Mouse (Mus musculus) thymus, postnatal 10 days (tissue): ENCODE measurements around the gene 4930578G10Rik.
"Not testable (repeated sequence)": the region's sequence is repeated elsewhere in the genome, so short reads cannot be mapped to it uniquely, and the experiment has no call there.

Experiments used
- DNase-seq, 2 experiments: peaks; one replicate each; pipeline ENCODE4 v3.0.0; 2021; ENCODE audit warnings: low spot score in 2 of 2

4930578G10Rik gene

GRCm38 (mm10) chr4:42735245-42735644 is at the start of gene 4930578G10Rik:
TSS of gene 4930578G10Rik (plus strand) at chr4:42735545.
- DNase-seq, result not testable (repeated sequence)

DNA sequence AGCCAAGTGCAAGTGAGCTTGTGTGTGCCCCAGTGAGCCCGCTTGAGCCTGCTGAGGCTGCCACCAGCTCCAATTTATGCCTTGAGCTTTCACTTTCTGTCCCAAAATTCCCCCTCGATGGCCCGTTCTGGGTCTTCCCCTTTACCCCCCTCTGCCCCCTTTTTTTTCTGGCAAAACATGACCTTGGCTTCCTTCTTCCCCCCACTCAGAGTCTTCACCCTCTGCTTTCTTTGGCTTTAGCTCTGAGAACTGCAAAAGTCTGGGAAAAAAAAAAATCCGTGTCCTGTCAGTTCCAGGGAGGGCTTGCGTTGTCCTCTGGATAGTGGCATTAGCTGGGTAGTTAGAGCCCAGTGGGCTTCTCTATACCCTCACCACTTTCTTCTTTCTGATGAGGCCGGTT is 21.1 kb downstream of the 4930578G10Rik start, which contains the start of gene Ccl19:
TSS of gene Ccl19 (minus strand) at position 101 of the 400 bp plus-strand sequence.
- DNase-seq, result not testable (repeated sequence)

GRCm38 (mm10) chr4:42773893-42774292 is 38.5 kb downstream of the 4930578G10Rik start, which contains the start of gene Ccl21a:
TSS of gene Ccl21a (minus strand) at chr4:42773993.
- DNase-seq, result not testable (repeated sequence)

GRCm38 (mm10) chr4:42853788-42854187 is 118.4 kb downstream of the 4930578G10Rik start, which contains the start of gene Fam205a1:
TSS of gene Fam205a1 (minus strand) at chr4:42853888.
- not testable (repeated sequence) for DNase-seq

- not testable (repeated sequence) for DNase-seq
These were observed 121.3 kb downstream of the 4930578G10Rik start, which contains the start of gene Gm12394 for GRCm38 (mm10) chr4:42856671-42857070. TSS of gene Gm12394 (minus strand) at chr4:42856771.

DNA sequence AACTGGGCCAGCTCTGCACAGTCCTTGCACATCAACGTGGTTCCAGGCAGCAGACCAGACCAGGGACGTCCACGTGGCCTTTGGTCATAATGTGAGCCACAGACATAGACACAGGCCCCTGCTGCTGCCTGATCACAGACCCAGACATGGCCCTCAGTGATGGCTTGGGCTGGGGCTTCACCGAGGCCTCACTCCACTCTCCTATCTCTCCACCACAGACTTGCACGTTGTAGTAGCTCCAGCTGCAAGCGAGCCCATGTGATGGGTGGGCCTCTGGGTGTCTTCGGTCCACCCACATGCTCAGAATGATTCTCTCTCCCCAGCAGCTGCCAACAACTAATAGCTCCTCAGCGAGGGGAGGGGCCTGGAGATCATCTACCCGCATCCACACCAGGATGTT is 125.1 kb downstream of the 4930578G10Rik start:
- not testable (repeated sequence) for DNase-seq

- not testable (repeated sequence) for DNase-seq
These were observed 128.1 kb downstream of the 4930578G10Rik start for GRCm38 (mm10) chr4:42863487-42863886.

- DNase-seq, result no peak
These were observed 132.0 kb downstream of the 4930578G10Rik start for GRCm38 (mm10) chr4:42867390-42867789.

DNA sequence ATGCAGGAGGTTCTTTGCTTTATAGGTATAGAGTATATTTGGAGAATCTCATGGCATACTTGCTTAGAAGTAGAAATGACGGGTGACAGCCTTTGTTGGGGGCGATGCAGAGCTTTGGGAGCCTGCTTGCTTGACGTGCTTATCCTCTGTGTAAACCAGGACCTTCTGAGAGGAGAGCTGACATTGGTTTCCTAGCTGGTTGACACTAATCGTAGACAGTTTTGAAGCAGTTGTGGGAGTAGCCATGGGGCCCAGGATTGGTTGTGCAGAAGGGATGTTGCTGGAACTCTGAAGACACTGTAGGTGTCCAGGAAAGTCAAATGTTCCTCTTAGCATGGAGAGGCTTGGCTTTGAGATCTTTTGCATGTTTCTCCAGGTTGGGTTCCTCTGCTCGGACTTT is 132.8 kb downstream of the 4930578G10Rik start:
- DNase-seq, result no peak

DNA sequence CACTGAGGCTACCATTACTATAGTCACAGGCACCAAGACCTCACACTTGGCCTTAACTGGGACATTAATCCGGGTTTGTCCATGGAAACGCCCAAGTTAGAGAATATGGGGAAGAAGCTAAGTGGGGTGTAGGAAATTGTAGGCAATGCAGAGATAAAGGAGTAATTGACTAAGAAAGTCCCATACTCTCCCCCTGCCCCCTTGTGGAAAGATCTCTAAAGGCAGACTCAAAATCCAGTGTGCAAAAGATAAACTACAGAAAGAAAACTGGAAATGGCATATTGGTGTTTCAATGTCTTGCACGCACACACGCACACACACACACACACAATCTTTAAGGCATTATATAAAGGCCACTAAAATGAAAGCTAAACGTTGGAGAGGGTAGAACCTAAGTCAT is 135.4 kb downstream of the 4930578G10Rik start:
- DNase-seq, result no peak

DNA sequence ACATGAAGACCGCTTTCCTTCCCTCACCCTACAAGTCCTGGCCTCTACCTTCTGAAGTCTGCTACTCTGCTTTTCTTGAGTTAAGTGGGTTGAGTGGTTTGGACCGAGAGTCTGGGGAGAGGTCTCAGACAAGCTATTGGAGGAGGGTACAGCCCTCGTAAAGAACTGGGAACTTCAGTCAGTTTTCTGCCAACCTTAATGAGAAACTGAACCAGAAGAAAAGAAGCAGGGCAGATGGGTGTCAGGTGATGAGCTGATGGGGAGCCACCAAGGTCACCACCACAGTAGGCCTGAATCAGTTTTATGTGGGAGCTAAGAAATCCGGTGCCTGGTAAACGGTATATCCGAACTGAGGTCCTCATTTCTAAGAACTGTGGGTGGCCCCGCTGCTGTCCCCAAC is 136.8 kb downstream of the 4930578G10Rik start:
- no peak for DNase-seq

- no peak for DNase-seq
These were observed 137.5 kb downstream of the 4930578G10Rik start for GRCm38 (mm10) chr4:42872746-42873435.

- DNase-seq, result no peak
These were observed 138.8 kb downstream of the 4930578G10Rik start, which contains the start of gene Fam205c for GRCm38 (mm10) chr4:42874134-42874533. TSS of gene Fam205c (minus strand) at chr4:42874234.

GRCm38 (mm10) chr4:42876586-42877291 is 141.4 kb downstream of the 4930578G10Rik start:
- peak in 1 of 2 experiments; percentile 15 for DNase-seq

- DNase-seq, result no peak
These were observed 142.3 kb downstream of the 4930578G10Rik start for GRCm38 (mm10) chr4:42877657-42878056.

- DNase-seq, result no peak
These were observed 144.7 kb downstream of the 4930578G10Rik start for GRCm38 (mm10) chr4:42879829-42880676.

- DNase-seq, result no peak
These were observed 145.3 kb downstream of the 4930578G10Rik start for GRCm38 (mm10) chr4:42880677-42880948.

DNA sequence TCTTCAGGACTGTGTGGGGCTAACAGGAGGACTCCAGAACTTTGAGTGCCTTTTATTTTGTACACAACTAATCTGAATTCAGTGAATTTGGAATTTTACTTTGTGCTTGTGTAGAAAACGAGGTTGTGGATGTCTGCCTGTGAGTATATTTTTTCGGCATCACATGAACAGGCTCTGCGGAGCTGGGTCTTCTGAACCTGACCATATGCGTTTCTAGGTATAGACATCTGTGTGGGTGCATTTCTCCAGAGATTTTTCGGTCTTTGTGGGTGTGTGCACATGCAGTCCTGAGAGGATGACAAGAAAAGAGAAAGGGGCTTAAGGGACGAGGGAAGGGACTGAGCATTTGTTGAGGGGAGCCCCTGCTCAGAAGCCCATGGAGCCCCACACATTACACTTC is 151.6 kb downstream of the 4930578G10Rik start:
- no peak for DNase-seq

DNA sequence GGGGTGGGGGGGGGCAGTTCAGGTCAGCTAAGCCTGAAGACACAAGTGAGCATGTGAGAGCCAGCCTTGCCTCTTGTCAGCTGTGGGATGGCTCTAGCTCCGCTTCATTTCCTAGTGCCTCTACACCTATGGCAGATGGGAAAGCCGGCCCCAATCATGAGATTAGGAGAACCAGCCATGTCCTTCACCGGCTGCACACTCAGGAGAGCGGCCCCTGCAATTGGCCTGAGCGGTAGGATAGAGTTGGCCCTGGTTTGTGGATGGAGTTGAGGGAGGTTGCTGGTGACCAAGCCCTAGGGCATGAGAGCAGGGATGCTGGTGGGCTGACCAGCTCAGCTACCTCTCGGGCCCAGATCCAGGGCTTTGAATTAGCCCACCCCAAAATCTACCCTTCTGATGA is 153.5 kb downstream of the 4930578G10Rik start:
- DNase-seq, result no peak

DNA sequence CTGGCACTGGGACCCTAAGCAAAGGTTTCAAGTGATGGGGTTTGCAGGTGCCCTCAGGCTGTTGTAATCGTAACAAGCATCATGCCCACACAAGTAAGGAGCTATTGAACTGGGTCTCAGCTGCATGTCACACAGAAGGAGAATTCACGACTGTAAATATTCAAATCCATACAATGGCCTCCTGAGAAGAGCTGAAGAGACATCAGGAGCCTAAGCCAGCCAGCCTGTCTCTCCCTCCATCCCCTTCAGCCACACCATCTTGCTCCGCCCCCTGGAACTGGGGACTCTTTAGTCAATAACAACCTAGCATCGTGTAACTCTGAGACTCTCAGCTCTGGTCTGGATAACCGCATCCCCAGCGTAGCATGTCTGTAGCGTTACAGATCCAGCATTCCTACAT is 155.8 kb downstream of the 4930578G10Rik start:
- DNase-seq, result no peak

DNA sequence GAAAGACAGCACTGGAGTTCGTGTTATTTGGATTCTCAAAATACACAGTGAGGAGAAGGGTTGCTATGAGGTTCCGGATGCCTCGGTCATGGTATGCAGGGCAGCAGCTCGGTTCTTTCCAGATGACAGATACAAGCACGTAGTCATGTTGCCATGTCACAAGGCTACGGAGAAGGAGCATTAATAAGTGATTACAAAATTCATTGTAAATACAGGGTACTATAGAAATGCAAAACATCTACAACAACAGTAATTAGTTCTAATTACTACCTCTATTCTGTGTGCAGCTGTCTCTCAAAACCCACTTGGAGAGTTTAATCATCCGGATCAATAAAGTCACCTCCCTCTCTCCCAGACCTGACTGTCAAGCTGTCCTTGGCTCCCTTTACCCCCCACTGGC is 159.8 kb downstream of the 4930578G10Rik start:
- no peak for DNase-seq
